Mouse (Mus musculus): ENCODE results near the gene Hmgn3. TPM values are rescaled to one million over a fixed set of nuclear protein-coding genes. Genes with fewer than 3 reads are reported as not detected.
A peak's percentile ranks its signal among the peaks of the same experiment; 100 is the strongest.

Gene Hmgn3
- polyA plus RNA-seq, 1 experiment, result 98.6 TPM

GRCm38 (mm10) chr9:83115676-83116075 is 30.8 kb downstream of the Hmgn3 start:
- TF ChIP-seq CTCF (IDR thresholded peaks at IDR 0.05; ENCODE audit: borderline replicate concordance, extremely low read depth, insufficient read depth, insufficient read length) (no peak), POLR2A (IDR thresholded peaks at IDR 0.05; ENCODE audit: borderline replicate concordance, extremely low read depth, insufficient read depth, insufficient read length, poor library complexity, severe bottlenecking) (no peak)
- no peak for DNase-seq (ENCODE audit: low read depth)

DNA sequence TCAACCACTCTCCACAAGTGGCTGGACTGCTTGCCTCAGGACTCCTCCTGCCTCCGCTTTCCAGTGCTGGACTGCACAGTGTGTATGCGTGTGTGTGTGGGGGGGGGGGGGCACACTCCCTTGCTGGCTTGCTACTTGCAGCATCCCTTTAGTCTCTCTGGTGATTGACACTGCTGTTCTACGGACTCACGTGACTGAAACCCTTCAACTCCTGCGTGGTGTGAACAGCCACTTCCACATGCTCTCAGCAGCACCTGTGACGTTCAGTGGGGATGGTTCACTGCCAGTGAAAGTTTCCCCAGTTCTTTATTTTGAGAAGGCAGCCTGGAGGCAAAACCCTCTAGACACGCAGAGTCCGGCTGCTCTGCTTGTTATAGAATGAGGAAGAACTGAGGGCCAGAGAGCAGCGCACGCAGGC is 32.7 kb downstream of the Hmgn3 start:
- TF ChIP-seq POLR2A (IDR thresholded peaks at IDR 0.05; ENCODE audit: borderline replicate concordance, extremely low read depth, insufficient read depth, insufficient read length, poor library complexity, severe bottlenecking) (no peak), CTCF (IDR thresholded peaks at IDR 0.05; ENCODE audit: borderline replicate concordance, extremely low read depth, insufficient read depth, insufficient read length) (no peak)
- DNase-seq (ENCODE audit: low read depth), result no peak

GRCm38 (mm10) chr9:83112305-83112768 is 34.1 kb downstream of the Hmgn3 start:
- no peak for TF ChIP-seq POLR2A (IDR thresholded peaks at IDR 0.05; ENCODE audit: borderline replicate concordance, extremely low read depth, insufficient read depth, insufficient read length, poor library complexity, severe bottlenecking)
- no peak for TF ChIP-seq CTCF (IDR thresholded peaks at IDR 0.05; ENCODE audit: borderline replicate concordance, extremely low read depth, insufficient read depth, insufficient read length)

DNA sequence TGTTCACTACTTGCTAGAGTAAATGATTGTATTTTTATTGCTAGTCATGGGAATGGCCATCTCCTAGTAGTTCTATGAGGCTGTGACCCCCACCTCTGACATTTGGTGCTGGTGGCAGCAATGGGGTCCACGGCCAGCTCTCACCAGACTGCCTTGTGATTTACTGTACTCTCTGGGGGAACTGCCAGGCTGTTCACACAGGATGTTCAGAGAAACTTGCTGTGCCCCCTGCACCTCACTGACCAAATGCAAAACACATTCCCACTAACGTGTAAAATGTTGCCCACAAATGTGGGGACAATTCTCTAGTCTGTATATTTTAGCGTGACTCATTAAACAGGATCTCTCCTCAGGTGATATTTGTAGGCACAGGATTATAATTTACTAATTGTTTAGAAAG is 34.7 kb downstream of the Hmgn3 start:
- no peak for DNase-seq (ENCODE audit: low read depth)
- TF ChIP-seq CTCF (IDR thresholded peaks at IDR 0.05; ENCODE audit: borderline replicate concordance, extremely low read depth, insufficient read depth, insufficient read length), result no peak
- no peak for TF ChIP-seq POLR2A (IDR thresholded peaks at IDR 0.05; ENCODE audit: borderline replicate concordance, extremely low read depth, insufficient read depth, insufficient read length, poor library complexity, severe bottlenecking)

More at GRCm38 (mm10) chr9:83112305-83112768, 34.1 kb downstream of the Hmgn3 start:
- DNase-seq (ENCODE audit: low read depth), result no peak

DNA sequence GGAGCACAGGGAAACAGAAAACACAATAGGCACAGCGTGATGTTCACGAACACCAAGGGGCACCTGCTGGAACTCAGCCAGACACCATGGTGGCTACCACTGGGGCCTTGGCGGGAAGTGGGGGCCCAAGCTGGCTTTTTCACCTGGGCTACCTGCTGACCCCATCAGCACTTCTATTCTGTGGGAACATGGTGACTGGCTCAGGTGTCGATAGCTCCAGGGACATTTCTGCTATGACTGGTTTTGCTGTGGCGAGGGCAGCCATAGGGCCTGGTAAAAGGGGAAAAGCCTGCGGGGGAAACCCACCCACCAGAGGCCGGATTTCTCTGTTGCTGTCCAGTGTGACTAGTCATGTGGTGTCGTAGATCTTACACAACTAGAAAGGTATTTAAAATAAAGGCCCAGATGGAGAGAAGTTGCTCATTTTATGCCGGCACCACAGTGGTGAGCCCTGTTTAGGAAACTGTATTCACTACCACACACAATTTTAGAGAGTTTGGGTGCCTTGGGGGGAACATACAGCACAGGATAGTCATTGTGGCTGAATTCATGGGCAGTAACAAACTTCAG is 35.3 kb downstream of the Hmgn3 start:
- TF ChIP-seq CTCF (IDR thresholded peaks at IDR 0.05; ENCODE audit: borderline replicate concordance, extremely low read depth, insufficient read depth, insufficient read length) (no peak), POLR2A (IDR thresholded peaks at IDR 0.05; ENCODE audit: borderline replicate concordance, extremely low read depth, insufficient read depth, insufficient read length, poor library complexity, severe bottlenecking) (no peak)

GRCm38 (mm10) chr9:83110406-83111116 is 35.9 kb downstream of the Hmgn3 start:
- no peak for DNase-seq (ENCODE audit: low read depth)

More for the DNA sequence above, 35.3 kb downstream of the Hmgn3 start:
- no peak for DNase-seq (ENCODE audit: low read depth)

GRCm38 (mm10) chr9:83109705-83110104 is 36.8 kb downstream of the Hmgn3 start:
- DNase-seq (ENCODE audit: low read depth), result no peak
- TF ChIP-seq CTCF (IDR thresholded peaks at IDR 0.05; ENCODE audit: borderline replicate concordance, extremely low read depth, insufficient read depth, insufficient read length) (no peak), POLR2A (IDR thresholded peaks at IDR 0.05; ENCODE audit: borderline replicate concordance, extremely low read depth, insufficient read depth, insufficient read length, poor library complexity, severe bottlenecking) (no peak)

More at GRCm38 (mm10) chr9:83110406-83111116, 35.9 kb downstream of the Hmgn3 start:
- TF ChIP-seq POLR2A (IDR thresholded peaks at IDR 0.05; ENCODE audit: borderline replicate concordance, extremely low read depth, insufficient read depth, insufficient read length, poor library complexity, severe bottlenecking) (no peak), CTCF (IDR thresholded peaks at IDR 0.05; ENCODE audit: borderline replicate concordance, extremely low read depth, insufficient read depth, insufficient read length) (no peak)

DNA sequence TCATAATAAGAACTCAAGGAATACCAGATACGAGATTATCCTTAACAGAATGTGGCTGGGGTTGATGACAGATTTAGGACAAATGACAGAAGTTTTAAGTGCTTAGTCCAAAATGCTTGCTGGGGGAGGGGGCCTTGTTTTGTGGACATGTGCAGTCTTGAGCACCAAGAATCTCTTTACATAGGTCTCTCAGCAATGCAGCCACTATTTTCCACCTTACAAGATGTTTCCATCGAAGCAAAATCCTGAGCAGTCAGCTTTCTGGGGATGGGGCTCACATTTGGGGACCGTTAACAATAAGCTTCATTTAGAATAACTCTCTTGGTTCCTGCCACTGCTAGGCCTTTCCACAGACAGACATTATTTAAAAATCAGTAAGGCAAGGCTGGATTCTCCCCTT is 37.7 kb downstream of the Hmgn3 start:
- TF ChIP-seq POLR2A (IDR thresholded peaks at IDR 0.05; ENCODE audit: borderline replicate concordance, extremely low read depth, insufficient read depth, insufficient read length, poor library complexity, severe bottlenecking) (no peak), CTCF (IDR thresholded peaks at IDR 0.05; ENCODE audit: borderline replicate concordance, extremely low read depth, insufficient read depth, insufficient read length) (no peak)
- DNase-seq (ENCODE audit: low read depth), result no peak

DNA sequence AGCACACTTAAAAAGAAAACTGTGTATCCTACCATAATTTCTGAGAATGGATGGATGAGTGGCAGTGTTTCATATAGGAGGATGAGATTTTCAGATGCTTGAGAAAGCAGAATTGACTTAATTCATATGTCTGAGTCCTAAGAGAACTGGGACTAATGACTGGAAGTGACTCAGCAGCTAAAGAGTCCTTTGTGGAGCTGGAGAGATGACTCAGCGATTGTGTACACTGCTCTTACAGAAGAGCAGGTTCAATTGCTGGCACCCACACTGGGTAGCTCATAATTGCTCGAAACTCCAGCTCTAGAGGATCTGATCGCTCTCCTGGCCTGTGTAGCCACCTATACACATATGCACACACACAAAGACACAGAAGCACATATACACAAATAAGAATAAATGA is 42.7 kb downstream of the Hmgn3 start:
- no peak for TF ChIP-seq CTCF (IDR thresholded peaks at IDR 0.05; ENCODE audit: borderline replicate concordance, extremely low read depth, insufficient read depth, insufficient read length)
- TF ChIP-seq POLR2A (IDR thresholded peaks at IDR 0.05; ENCODE audit: borderline replicate concordance, extremely low read depth, insufficient read depth, insufficient read length, poor library complexity, severe bottlenecking), result no peak
- peak; percentile 45 for DNase-seq (ENCODE audit: low read depth)

- DNase-seq (ENCODE audit: low read depth), result no peak
- TF ChIP-seq POLR2A (IDR thresholded peaks at IDR 0.05; ENCODE audit: borderline replicate concordance, extremely low read depth, insufficient read depth, insufficient read length, poor library complexity, severe bottlenecking), result no peak
- TF ChIP-seq CTCF (IDR thresholded peaks at IDR 0.05; ENCODE audit: borderline replicate concordance, extremely low read depth, insufficient read depth, insufficient read length), result no peak
Measured at GRCm38 (mm10) chr9:83101691-83102090, 44.8 kb downstream of the Hmgn3 start.

DNA sequence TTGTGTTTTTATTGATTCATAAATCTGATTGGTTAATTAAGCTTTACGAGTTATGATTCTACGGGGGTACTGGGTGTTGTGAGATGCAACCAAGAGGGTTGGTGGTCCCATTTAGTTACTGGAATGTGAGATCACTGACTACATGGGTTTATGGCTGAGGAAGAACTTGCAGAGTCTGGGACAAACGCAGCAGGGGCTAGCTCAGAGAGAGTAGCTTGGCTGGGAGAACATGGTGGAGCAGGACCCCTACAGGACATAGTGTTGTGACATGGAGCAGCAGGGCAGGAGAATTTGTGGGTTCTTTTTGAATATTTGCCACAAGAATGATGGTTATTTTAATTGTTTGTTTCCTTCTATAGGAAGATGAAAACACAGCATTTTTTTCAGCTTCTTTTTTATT is 45.7 kb downstream of the Hmgn3 start:
- no peak for DNase-seq (ENCODE audit: low read depth)
- TF ChIP-seq POLR2A (IDR thresholded peaks at IDR 0.05; ENCODE audit: borderline replicate concordance, extremely low read depth, insufficient read depth, insufficient read length, poor library complexity, severe bottlenecking), result no peak
- TF ChIP-seq CTCF (IDR thresholded peaks at IDR 0.05; ENCODE audit: borderline replicate concordance, extremely low read depth, insufficient read depth, insufficient read length), result no peak
